Mouse (Mus musculus) testis, adult 10 weeks (tissue): ENCODE data around the gene Lce1a1. TPM values are rescaled to one million over a fixed set of nuclear protein-coding genes. Genes with fewer than 3 reads are reported as not detected.

ENCODE experiments used
- polyA plus RNA-seq: library from polyadenylated mRNA; stranded (reverse); fragments of 350-450 nt; fragmentation: Illumina TruSeq; extraction: RNeasy Lipid Tissue Mini Kit (QIAGEN cat#74804); gene quantifications from one replicate; pipeline ENCODE4 v1.2.3, GENCODE M21; 2014; ENCODE audit warnings: low read depth, low replicate concordance

The Lce1a1 gene
- not detected for polyA plus RNA-seq

GRCm38 (mm10) chr3:92648207-92648606, at the start of gene Lce1a1:
TSS of gene Lce1a1 (minus strand) at chr3:92648307.

GRCm38 (mm10) chr3:92687110-92687509, 39.0 kb upstream of the Lce1a1 start, which contains the start of gene Lce1d:
TSS of gene Lce1d (minus strand) at chr3:92687210.

GRCm38 (mm10) chr3:92678947-92679346, 30.8 kb upstream of the Lce1a1 start, which contains the start of gene Lce1c:
TSS of gene Lce1c (plus strand) at chr3:92679247.

GRCm38 (mm10) chr3:92670215-92670614, 22.1 kb upstream of the Lce1a1 start, which contains the start of gene Lce1a2:
TSS of gene Lce1a2 (minus strand) at chr3:92670315.

GRCm38 (mm10) chr3:92656826-92657225, 8.7 kb upstream of the Lce1a1 start, which contains the start of gene Lce1b:
TSS of gene Lce1b (minus strand) at chr3:92656926.

GRCm38 (mm10) chr3:92621560-92621959, 26.5 kb downstream of the Lce1a1 start, which contains the start of gene Lce6a:
TSS of gene Lce6a (minus strand) at chr3:92621660.

GRCm38 (mm10) chr3:92607392-92607791, 40.7 kb downstream of the Lce1a1 start, which contains the start of gene 2210017I01Rik:
TSS of gene 2210017I01Rik (minus strand) at chr3:92607492.

Other genes starting within 250 kb of the Lce1a1 start
- gene Sprr2i, start 240.3 kb downstream of the Lce1a1 start, polyA plus RNA-seq, result not detected
- not detected for gene Sprr2j-ps, start 230.2 kb downstream of the Lce1a1 start, polyA plus RNA-seq
- gene Gm9774, start 218.9 kb downstream of the Lce1a1 start, polyA plus RNA-seq, result 5.4 TPM
- not detected for gene Sprr2k, start 215.7 kb downstream of the Lce1a1 start, polyA plus RNA-seq
- not detected for gene Sprr1b, start 209.5 kb downstream of the Lce1a1 start, polyA plus RNA-seq
- gene Sprr3, start 189.6 kb downstream of the Lce1a1 start, polyA plus RNA-seq, result not detected
- not detected for gene Sprr1a, start 162.4 kb downstream of the Lce1a1 start, polyA plus RNA-seq
- gene Sprr4, start 147.8 kb downstream of the Lce1a1 start, polyA plus RNA-seq, result not detected
- gene 2310046K23Rik, start 113.8 kb downstream of the Lce1a1 start, polyA plus RNA-seq, result not detected
- 0.21 TPM for gene Ivl, start 74.6 kb downstream of the Lce1a1 start, polyA plus RNA-seq
- gene Smcp, start 59.3 kb downstream of the Lce1a1 start, polyA plus RNA-seq, result 4,960 TPM
- gene 2210017I01Rik, start 40.8 kb downstream of the Lce1a1 start, polyA plus RNA-seq, result 0.48 TPM
- 2.4 TPM for gene Lce6a, start 26.6 kb downstream of the Lce1a1 start, polyA plus RNA-seq
- not detected for gene Lce1b, start 8.6 kb upstream of the Lce1a1 start, polyA plus RNA-seq
- gene Lce1a2, start 22.0 kb upstream of the Lce1a1 start, polyA plus RNA-seq, result not detected
- gene Lce1c, start 30.9 kb upstream of the Lce1a1 start, polyA plus RNA-seq, result not detected
- gene Lce1d, start 38.9 kb upstream of the Lce1a1 start, polyA plus RNA-seq, result not detected
- gene Lce1e, start 60.8 kb upstream of the Lce1a1 start, polyA plus RNA-seq, result not detected
- not detected for gene Lce1f, start 72.0 kb upstream of the Lce1a1 start, polyA plus RNA-seq
- gene Gm38119, start 90.8 kb upstream of the Lce1a1 start, polyA plus RNA-seq, result not detected
- gene Lce1g, start 104.0 kb upstream of the Lce1a1 start, polyA plus RNA-seq, result not detected
- not detected for gene Lce1h, start 116.8 kb upstream of the Lce1a1 start, polyA plus RNA-seq
- gene Lce1i, start 130.6 kb upstream of the Lce1a1 start, polyA plus RNA-seq, result not detected
- not detected for gene Lce1j, start 142.2 kb upstream of the Lce1a1 start, polyA plus RNA-seq
- gene Lce1k, start 159.6 kb upstream of the Lce1a1 start, polyA plus RNA-seq, result not detected
- gene Kprp, start 178.9 kb upstream of the Lce1a1 start, polyA plus RNA-seq, result not detected
- gene Lce1l, start 203.0 kb upstream of the Lce1a1 start, polyA plus RNA-seq, result not detected
- gene 2310050C09Rik, start 221.9 kb upstream of the Lce1a1 start, polyA plus RNA-seq, result not detected